Mouse (Mus musculus): Measurements from ENCODE around the gene Cd151. TPM values are rescaled to one million over a fixed set of nuclear protein-coding genes. Genes with fewer than 3 reads are reported as not detected.

The Cd151 gene
- polyA plus RNA-seq, 1 experiment from 2014 or later = 49.6 TPM

DNA sequence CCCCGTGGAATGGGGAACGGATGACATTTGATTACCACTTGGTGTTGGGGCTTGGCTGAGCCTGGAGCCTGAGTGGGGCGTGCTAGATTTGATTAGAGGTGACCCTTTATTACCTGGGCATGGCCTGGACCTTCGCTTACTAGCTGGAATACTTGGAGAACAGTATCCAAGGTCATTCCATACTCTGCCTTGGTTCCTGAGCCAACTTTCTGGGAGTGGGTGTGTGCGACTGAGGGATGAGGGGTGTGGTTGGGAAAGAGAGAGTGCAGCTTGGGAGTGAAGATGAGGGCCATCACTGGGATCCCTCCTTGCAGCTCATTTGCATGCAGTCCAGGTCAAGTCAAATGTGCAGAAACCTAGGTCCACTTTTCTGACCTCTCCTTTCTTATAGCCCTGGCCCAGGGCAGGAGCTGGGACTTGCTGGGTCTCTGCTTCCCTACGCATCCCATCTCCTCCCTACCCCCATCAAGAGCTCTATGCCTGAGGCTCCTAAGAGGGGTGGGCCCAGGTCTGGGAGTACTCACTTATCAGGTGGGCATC, 16.0 kb downstream of the Cd151 start:
- Histone ChIP-seq H3K9ac (replicated peaks; ENCODE audit: low read depth) (no peak overlapping the region), H3K27ac (ENCODE audit: low read length) (no peak overlapping the region), H3K36me3 (ENCODE audit: insufficient read depth, low read length) (no peaks in the 10 kb centered on the region), H3K27me3 (replicated peaks; ENCODE audit: insufficient read depth, low read length) (0 out of 2 replicates have a peak, but pooled peaks cover 3% of the 10 kb centered on the region), H3K9me3 (ENCODE audit: low read length) (no peaks in the 10 kb centered on the region), H3K4me3 (ENCODE audit: low read depth, low read length) (no peak overlapping the region), H3K4me1 (ENCODE audit: insufficient read depth, low read depth, low read length) (peaks cover 22% of the 10 kb centered on the region), H3K4me2 (replicated peaks; ENCODE audit: low read depth, low read length) (no peak overlapping the region)
- TF ChIP-seq EP300 (IDR thresholded peaks at IDR 0.05) (no peak), CTCF (IDR thresholded peaks at IDR 0.05) (no peak)
- 79% methylated on average over 6 of the region's 6 CpGs for WGBS
- DNase-seq (ENCODE audit: low spot score) = no peak
- ATAC-seq = no peak

DNA sequence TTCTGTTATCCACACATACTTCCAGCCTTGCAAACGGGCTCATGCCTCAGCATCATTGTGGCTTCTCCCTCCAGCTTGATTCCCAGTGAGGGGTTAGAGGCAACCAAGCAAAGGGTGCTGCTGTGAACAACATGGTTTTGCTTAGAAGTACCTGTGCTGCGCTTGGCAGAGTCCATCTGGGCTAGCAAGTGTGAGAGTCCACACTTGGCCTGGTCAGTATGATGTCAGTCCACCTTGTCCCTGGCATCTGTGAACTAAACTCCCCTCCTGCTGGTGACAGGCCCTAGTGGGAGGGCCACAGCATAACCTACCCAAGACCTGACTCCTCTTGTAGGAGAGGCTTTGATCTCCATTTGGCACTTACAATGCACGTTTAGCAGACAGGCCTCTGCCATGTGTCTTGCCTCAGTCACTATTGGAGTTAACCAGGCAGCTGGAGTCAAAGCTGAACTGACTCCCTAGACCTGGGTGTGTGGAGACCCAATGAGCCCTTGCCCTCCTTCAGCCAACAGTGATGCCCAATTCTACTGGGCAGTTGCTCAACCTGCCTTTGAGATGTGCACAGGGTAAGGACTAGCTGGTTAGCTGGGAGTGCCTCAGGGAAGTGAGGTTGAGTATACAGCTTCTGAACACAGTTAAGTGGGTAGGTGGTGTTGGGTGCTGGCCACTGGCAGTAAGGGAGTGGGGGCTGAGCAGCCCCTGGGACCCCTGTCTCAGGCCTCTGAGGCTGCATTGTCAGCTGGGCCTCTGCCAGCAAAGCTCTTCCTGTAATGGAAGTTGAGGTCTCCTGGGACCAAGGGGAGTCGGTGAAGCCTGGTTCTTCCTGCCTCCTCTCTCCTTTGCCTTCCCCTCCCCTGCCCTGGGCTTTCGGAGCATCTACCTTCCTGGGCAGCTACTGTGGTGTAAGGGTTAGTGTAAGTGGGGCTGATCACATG, 17.3 kb downstream of the Cd151 start:
- ATAC-seq = no peak
- TF ChIP-seq EP300 (IDR thresholded peaks at IDR 0.05) (no peak), CTCF (IDR thresholded peaks at IDR 0.05) (no peak)
- H3K36me3 ChIP-seq (ENCODE audit: insufficient read depth, low read length) = no peaks in the 10 kb centered on the region
- no peaks in the 10 kb centered on the region for H3K9me3 ChIP-seq (ENCODE audit: low read length)
- H3K9ac ChIP-seq (replicated peaks; ENCODE audit: low read depth) = no peak overlapping the region
- no peak overlapping the region for H3K4me2 ChIP-seq (replicated peaks; ENCODE audit: low read depth, low read length)
- H3K4me3 ChIP-seq (ENCODE audit: low read depth, low read length) = no peak overlapping the region
- peaks cover 19% of the 10 kb centered on the region for H3K4me1 ChIP-seq (ENCODE audit: insufficient read depth, low read depth, low read length)
- WGBS = 68% methylated on average over 5 of the region's 5 CpGs
- 0 out of 2 replicates have a peak, but pooled peaks cover 3% of the 10 kb centered on the region for H3K27me3 ChIP-seq (replicated peaks; ENCODE audit: insufficient read depth, low read length)
- H3K27ac ChIP-seq (ENCODE audit: low read length) = no peak overlapping the region
- DNase-seq (ENCODE audit: low spot score) = no peak

DNA sequence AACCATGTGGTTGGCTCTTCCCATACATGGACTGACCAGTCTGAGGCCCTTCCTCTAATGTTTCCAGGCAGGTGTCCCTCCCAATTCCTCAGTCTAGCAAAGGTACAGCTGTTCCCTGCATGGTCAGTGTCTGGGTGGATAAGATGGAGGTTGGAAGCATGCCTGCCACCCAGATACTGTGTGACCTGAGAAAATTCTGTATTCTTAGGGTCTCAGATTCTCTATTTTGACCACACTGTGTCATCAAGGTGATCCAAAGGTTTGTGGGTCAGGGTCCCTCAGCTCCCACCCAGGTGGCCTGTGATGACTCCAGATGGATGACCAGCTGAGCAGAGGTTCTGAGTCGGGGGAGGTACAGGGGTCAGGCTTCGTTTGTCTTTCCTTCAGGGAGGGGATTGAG, 18.0 kb downstream of the Cd151 start:
- no peak overlapping the region for H3K4me2 ChIP-seq (replicated peaks; ENCODE audit: low read depth, low read length)
- TF ChIP-seq EP300 (IDR thresholded peaks at IDR 0.05) = no peak
- TF ChIP-seq CTCF (IDR thresholded peaks at IDR 0.05) = no peak
- no peaks in the 10 kb centered on the region for H3K36me3 ChIP-seq (ENCODE audit: insufficient read depth, low read length)

DNA sequence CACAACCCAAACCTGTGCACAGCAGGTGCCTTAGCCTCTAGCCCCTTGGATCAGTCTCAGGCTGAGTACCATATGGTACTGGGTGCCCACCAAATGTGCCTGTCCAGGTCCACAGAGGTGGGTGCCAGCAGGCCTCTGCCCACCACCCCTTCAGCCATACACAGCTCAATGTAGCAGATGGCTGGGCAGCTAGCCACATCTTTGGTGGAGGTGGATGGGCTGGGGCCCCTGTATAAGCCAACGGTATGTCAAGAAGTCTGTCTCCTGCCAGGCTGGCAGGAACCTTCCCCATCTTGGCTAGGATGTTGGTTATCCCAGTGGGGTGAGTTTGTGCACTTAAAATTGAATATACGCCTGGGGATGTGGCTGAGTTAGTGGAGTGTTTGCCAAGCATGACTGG, 18.4 kb downstream of the Cd151 start:
- Histone ChIP-seq H3K36me3 (ENCODE audit: insufficient read depth, low read length) (no peaks in the 10 kb centered on the region), H3K9ac (replicated peaks; ENCODE audit: low read depth) (no peak overlapping the region), H3K27ac (ENCODE audit: low read length) (no peak overlapping the region), H3K27me3 (replicated peaks; ENCODE audit: insufficient read depth, low read length) (0 out of 2 replicates have a peak, but pooled peaks cover 3% of the 10 kb centered on the region), H3K4me1 (ENCODE audit: insufficient read depth, low read depth, low read length) (peaks cover 19% of the 10 kb centered on the region), H3K4me2 (replicated peaks; ENCODE audit: low read depth, low read length) (no peak overlapping the region), H3K9me3 (ENCODE audit: low read length) (no peaks in the 10 kb centered on the region), H3K4me3 (ENCODE audit: low read depth, low read length) (no peak overlapping the region)
- TF ChIP-seq EP300 (IDR thresholded peaks at IDR 0.05) (no peak), CTCF (IDR thresholded peaks at IDR 0.05) (no peak)
- ATAC-seq (no peak), DNase-seq (ENCODE audit: low spot score) (no peak)
- WGBS = 69% methylated on average over 2 of the region's 2 CpGs

More for the DNA sequence above, 18.0 kb downstream of the Cd151 start:
- ATAC-seq (no peak), DNase-seq (ENCODE audit: low spot score) (no peak)
- Histone ChIP-seq H3K27ac (ENCODE audit: low read length) (no peak overlapping the region), H3K9me3 (ENCODE audit: low read length) (no peaks in the 10 kb centered on the region), H3K9ac (replicated peaks; ENCODE audit: low read depth) (no peak overlapping the region), H3K27me3 (replicated peaks; ENCODE audit: insufficient read depth, low read length) (0 out of 2 replicates have a peak, but pooled peaks cover 3% of the 10 kb centered on the region), H3K4me3 (ENCODE audit: low read depth, low read length) (no peak overlapping the region), H3K4me1 (ENCODE audit: insufficient read depth, low read depth, low read length) (peaks cover 19% of the 10 kb centered on the region)
- WGBS = 65% methylated on average over 2 of the region's 2 CpGs

DNA sequence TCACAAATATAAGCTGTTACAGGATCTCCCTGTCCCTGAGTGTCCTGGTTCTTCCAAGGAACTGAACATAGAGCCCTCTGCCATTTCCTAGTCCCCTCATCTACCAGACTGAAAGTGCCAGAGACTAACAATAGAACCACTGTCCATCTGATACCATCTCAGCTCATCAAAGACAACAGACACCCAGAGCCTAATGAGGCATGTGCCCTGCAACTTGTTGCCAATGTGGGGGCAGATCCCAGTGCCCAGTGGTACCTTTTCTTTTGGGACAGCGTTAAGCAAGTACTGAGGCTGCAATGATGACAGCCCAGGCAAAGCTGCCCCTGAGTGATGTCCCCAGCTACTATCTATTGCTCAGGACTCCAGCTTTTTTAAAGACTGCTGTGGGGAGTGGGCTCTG, 19.0 kb downstream of the Cd151 start:
- peaks cover 14% of the 10 kb centered on the region for H3K4me1 ChIP-seq (ENCODE audit: insufficient read depth, low read depth, low read length)
- 83% methylated on average over 1 of the region's 1 CpGs for WGBS
- no peak overlapping the region for H3K4me2 ChIP-seq (replicated peaks; ENCODE audit: low read depth, low read length)
- DNase-seq (ENCODE audit: low spot score) = no peak
- TF ChIP-seq EP300 (IDR thresholded peaks at IDR 0.05) = no peak
- TF ChIP-seq CTCF (IDR thresholded peaks at IDR 0.05) = no peak
- no peak overlapping the region for H3K27ac ChIP-seq (ENCODE audit: low read length)
- no peaks in the 10 kb centered on the region for H3K9me3 ChIP-seq (ENCODE audit: low read length)
- ATAC-seq = no peak
- 0 out of 2 replicates have a peak, but pooled peaks cover 3% of the 10 kb centered on the region for H3K27me3 ChIP-seq (replicated peaks; ENCODE audit: insufficient read depth, low read length)
- H3K9ac ChIP-seq (replicated peaks; ENCODE audit: low read depth) = no peak overlapping the region
- H3K36me3 ChIP-seq (ENCODE audit: insufficient read depth, low read length) = no peaks in the 10 kb centered on the region
- no peak overlapping the region for H3K4me3 ChIP-seq (ENCODE audit: low read depth, low read length)

DNA sequence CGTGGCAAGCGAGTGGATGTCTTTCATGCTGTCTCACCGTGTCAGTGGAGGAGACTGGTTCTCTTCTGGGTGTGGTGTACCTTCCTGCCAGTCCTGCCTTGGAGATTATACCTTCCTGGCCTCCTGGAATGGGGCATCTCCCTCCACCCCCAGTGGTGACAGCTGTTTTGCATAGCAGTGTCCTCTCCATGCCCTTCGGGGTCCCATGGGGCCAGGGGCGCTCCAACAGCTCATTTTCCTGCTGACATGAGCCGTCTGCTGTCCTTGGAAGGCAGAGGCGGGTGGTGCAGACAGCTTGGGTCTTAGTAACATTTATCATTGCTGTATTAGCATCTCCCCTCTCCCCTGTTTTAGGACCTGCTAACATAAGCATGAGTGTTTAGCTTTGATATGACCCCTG, 19.9 kb downstream of the Cd151 start:
- H3K4me3 ChIP-seq (ENCODE audit: low read depth, low read length) = no peak overlapping the region
- no peak overlapping the region for H3K4me2 ChIP-seq (replicated peaks; ENCODE audit: low read depth, low read length)
- H3K27me3 ChIP-seq (replicated peaks; ENCODE audit: insufficient read depth, low read length) = no peaks in the 10 kb centered on the region
- no peak overlapping the region for H3K9ac ChIP-seq (replicated peaks; ENCODE audit: low read depth)
- DNase-seq (ENCODE audit: low spot score) = no peak
- no peak for TF ChIP-seq EP300 (IDR thresholded peaks at IDR 0.05)
- no peak for TF ChIP-seq CTCF (IDR thresholded peaks at IDR 0.05)
- H3K36me3 ChIP-seq (ENCODE audit: insufficient read depth, low read length) = no peaks in the 10 kb centered on the region
- peaks cover 7% of the 10 kb centered on the region; the same call in 1 of the 2 replicates for H3K4me1 ChIP-seq (ENCODE audit: insufficient read depth, low read depth, low read length)
- no peaks in the 10 kb centered on the region for H3K9me3 ChIP-seq (ENCODE audit: low read length)
- H3K27ac ChIP-seq (ENCODE audit: low read length) = no peak overlapping the region
- ATAC-seq = no peak
- WGBS = 80% methylated on average over 7 of the region's 7 CpGs

Data from lung, postnatal 0 days (tissue).